Mouse (Mus musculus) MEL (cell line): ENCODE measurements around the gene Hlcs. TPM values are rescaled to one million over a fixed set of nuclear protein-coding genes. Genes with fewer than 3 reads are reported as not detected.
"Not testable (repeated sequence)": the region's sequence is repeated elsewhere in the genome, so short reads cannot be mapped to it uniquely, and the experiment has no call there.

Experiments used
- DNase-seq: peaks from one replicate; pipeline ENCODE4 v3.0.0; 2011; ENCODE audit warnings: low read depth, low spot score
- H3K27ac ChIP-seq: 2 replicates; pipeline ENCODE4 v1.5.1; 2012; ENCODE audit warnings: low read depth, mild to moderate bottlenecking, control low read depth, low read length, moderate library complexity; ENCODE audit not compliant: control insufficient read depth
- H3K27me3 ChIP-seq, 2 experiments: fragments of 150-350 bp in 1 of 2; sonication (generic) in 1 of 2; 2 replicates each; pipeline ENCODE4 v1.6.1; 2012; ENCODE audit warnings: low read length in 2 of 2, mild to moderate bottlenecking in 2 of 2, improper control_type of control experiment in 1 of 2, moderate library complexity in 1 of 2; ENCODE audit not compliant: insufficient read depth in 2 of 2, control insufficient read depth in 1 of 2
- H3K36me3 ChIP-seq, 2 experiments: 2 replicates each; pipeline ENCODE4 v1.6.1; 2012 to 2014; ENCODE audit warnings: low read length in 2 of 2, improper control_type of control experiment in 1 of 2, inconsistent platforms in 1 of 2, mild to moderate bottlenecking in 1 of 2; ENCODE audit not compliant: insufficient read depth in 2 of 2, control insufficient read depth in 1 of 2
- H3K4me1 ChIP-seq, 2 experiments: fragments of 150-350 bp in 1 of 2; sonication (generic) in 1 of 2; 2 replicates each; pipeline ENCODE4 v1.6.1; 2012; ENCODE audit warnings: low read length in 2 of 2, improper control_type of control experiment in 1 of 2, mild to moderate bottlenecking in 1 of 2; ENCODE audit not compliant: insufficient read depth in 2 of 2, control insufficient read depth in 1 of 2
- H3K4me3 ChIP-seq, 2 experiments: fragments of 150-350 bp in 1 of 2; sonication (generic) in 1 of 2; 2 replicates each; pipeline ENCODE4 v1.5.1; 2012; ENCODE audit warnings: low read depth in 2 of 2, low read length in 2 of 2, mild to moderate bottlenecking in 2 of 2, moderate library complexity in 2 of 2, control low read depth in 1 of 2, improper control_type of control experiment in 1 of 2; ENCODE audit not compliant: control insufficient read depth in 1 of 2, insufficient read depth in 1 of 2
- H3K79me2 ChIP-seq: 2 replicates; pipeline ENCODE4 v1.6.1; 2012; ENCODE audit warnings: mild to moderate bottlenecking, low read length, moderate library complexity; ENCODE audit not compliant: control insufficient read depth, poor library complexity, insufficient read depth
- H3K9ac ChIP-seq: 2 replicates; pipeline ENCODE4 v1.6.1; 2012; ENCODE audit warnings: low read depth, mild to moderate bottlenecking, control low read depth, low read length, moderate library complexity; ENCODE audit not compliant: control insufficient read depth, poor library complexity, severe bottlenecking
- H3K9me3 ChIP-seq: fragments of 150-350 bp; sonication (generic); replicated peaks from 2 replicates; pipeline ENCODE4 v1.6.1; 2012; ENCODE audit warnings: mild to moderate bottlenecking, low read length, improper control_type of control experiment, moderate library complexity; ENCODE audit not compliant: insufficient read depth
- CHD1 ChIP-seq: IDR thresholded peaks from 2 replicates; pipeline ENCODE4 v1.6.1; 2012; ENCODE audit warnings: low read depth, mild to moderate bottlenecking, inconsistent platforms, low read length, improper control_type of control experiment
- CHD2 ChIP-seq: IDR thresholded peaks from 2 replicates; pipeline ENCODE4 v1.6.1; 2011; ENCODE audit warnings: low read length, improper control_type of control experiment
- CTCF ChIP-seq, 3 experiments: IDR thresholded peaks in 2 of 3; conservative IDR thresholded peaks in 1 of 3; 2 replicates each; pipeline ENCODE4 v1.5.1; 2011 to 2012; ENCODE audit warnings: low read length in 3 of 3, low read depth in 2 of 3, mild to moderate bottlenecking in 2 of 3, improper control_type of control experiment in 1 of 3, inconsistent platforms in 1 of 3, mixed read lengths in 1 of 3, moderate library complexity in 1 of 3; ENCODE audit not compliant: control insufficient read depth in 1 of 3, insufficient read depth in 1 of 3, poor library complexity in 1 of 3, severe bottlenecking in 1 of 3
- ELF1 ChIP-seq: IDR thresholded peaks from 2 replicates; pipeline ENCODE4 v1.6.1; 2014; ENCODE audit warnings: low read depth, mild to moderate bottlenecking, inconsistent platforms, low read length, improper control_type of control experiment, moderate library complexity
- ETS1 ChIP-seq: IDR thresholded peaks from 2 replicates; pipeline ENCODE4 v1.6.1; 2012; ENCODE audit warnings: low read depth, mild to moderate bottlenecking, inconsistent platforms, low read length, improper control_type of control experiment, moderate library complexity
- GATA1 ChIP-seq: IDR thresholded peaks from 2 replicates; pipeline ENCODE4 v1.6.1; 2011; ENCODE audit warnings: low read depth, low read length, improper control_type of control experiment
- HCFC1 ChIP-seq: IDR thresholded peaks from 2 replicates; pipeline ENCODE4 v1.6.1; 2012; ENCODE audit warnings: low read depth, mild to moderate bottlenecking, inconsistent platforms, low read length, improper control_type of control experiment, moderate library complexity
- JUND ChIP-seq: IDR thresholded peaks from 2 replicates; pipeline ENCODE4 v1.6.1; 2011; ENCODE audit warnings: low read depth, mild to moderate bottlenecking, improper control_type of control experiment, low read length
- MAFK ChIP-seq: IDR thresholded peaks from 2 replicates; pipeline ENCODE4 v1.6.1; 2011; ENCODE audit warnings: low read depth, mild to moderate bottlenecking, low read length, improper control_type of control experiment, borderline replicate concordance
- MXI1 ChIP-seq: IDR thresholded peaks from 2 replicates; pipeline ENCODE4 v1.6.1; 2011; ENCODE audit warnings: mild to moderate bottlenecking, low read depth, low read length, improper control_type of control experiment
- MYC ChIP-seq: IDR thresholded peaks from 2 replicates; pipeline ENCODE4 v1.6.1; 2011; ENCODE audit warnings: low read depth, mild to moderate bottlenecking, low read length, improper control_type of control experiment, moderate library complexity
- NRF1 ChIP-seq: IDR thresholded peaks from 2 replicates; pipeline ENCODE4 v1.6.1; 2014; ENCODE audit warnings: low read depth, mild to moderate bottlenecking, inconsistent platforms, low read length, improper control_type of control experiment, moderate library complexity; ENCODE audit not compliant: poor library complexity, insufficient read depth, severe bottlenecking
- SIN3A ChIP-seq: IDR thresholded peaks from 2 replicates; pipeline ENCODE4 v1.6.1; 2012; ENCODE audit warnings: low read length, improper control_type of control experiment, inconsistent platforms
- SMC3 ChIP-seq: IDR thresholded peaks from 2 replicates; pipeline ENCODE4 v1.6.1; 2011; ENCODE audit warnings: low read depth, low read length, improper control_type of control experiment
- TBP ChIP-seq: IDR thresholded peaks from 2 replicates; pipeline ENCODE4 v1.8.0; 2011; ENCODE audit warnings: low read depth, low read length, improper control_type of control experiment
- USF1 ChIP-seq: IDR thresholded peaks from 2 replicates; pipeline ENCODE4 v1.6.1; 2014; ENCODE audit warnings: low read depth, mild to moderate bottlenecking, inconsistent platforms, low read length, improper control_type of control experiment, moderate library complexity
- ZC3H11A ChIP-seq: IDR thresholded peaks from 2 replicates; pipeline ENCODE4 v1.6.1; 2012; ENCODE audit warnings: low read depth, mild to moderate bottlenecking, inconsistent platforms, low read length, improper control_type of control experiment
- polyA plus RNA-seq, 2 experiments: library from polyadenylated mRNA; stranded (reverse) in 1 of 2; unstranded in 1 of 2; fragments of >175 nt in 1 of 2; fragments of >200 nt in 1 of 2; gene quantifications; 2 replicates each; pipeline versions ENCODE4 v1.2.1 to v1.2.4; 2012; ENCODE audit warnings: low replicate concordance in 2 of 2, low read depth in 1 of 2; ENCODE audit not compliant: insufficient read length in 2 of 2, insufficient read depth in 1 of 2, missing spikeins in 1 of 2
- total RNA-seq: library from RNA; depleted of rRNA; stranded (reverse); fragments of 300-350 nt; gene quantifications from 2 replicates; pipeline ENCODE4 v1.2.3, GENCODE M21; 2012

Hlcs gene
- total and polyA plus RNA-seq, 3 experiments, result 3.3 to 6.4 TPM; not detected in 1

GRCm38 (mm10) chr16:94347080-94347731, 33.8 kb upstream of the Hlcs start:
- H3K9ac ChIP-seq, result no peak overlapping the region
- TF ChIP-seq TBP (no peak), ZC3H11A (no peak), JUND (no peak), CHD1 (no peak), SMC3 (no peak), ELF1 (no peak), CHD2 (no peak), USF1 (no peak)
- TF ChIP-seq, all 39 proteins: peak for 0
- Histone ChIP-seq H3K4me3 (no peak overlapping the region), H3K79me2 (no peaks in the 10 kb centered on the region), H3K27ac (no peak overlapping the region), H3K4me1 (no peaks in the 10 kb centered on the region), H3K9me3 (no peaks in the 10 kb centered on the region), H3K36me3 (no peaks in the 10 kb centered on the region), H3K27me3 (peaks cover 0 to 5% of the 10 kb centered on the region in 2 experiments; a peak in 2 of 4 replicates)
- no peak for DNase-seq

GRCm38 (mm10) chr16:94345733-94346132, 32.4 kb upstream of the Hlcs start:
- Histone ChIP-seq H3K36me3 (no peaks in the 10 kb centered on the region), H3K27ac (no peak overlapping the region), H3K4me1 (no peaks in the 10 kb centered on the region), H3K9me3 (no peaks in the 10 kb centered on the region)
- DNase-seq, result no peak
- no peak for TF ChIP-seq GATA1
- TF ChIP-seq MAFK, result peak; percentile 14; the same call in 1 of the 2 replicates
- TF ChIP-seq, all 39 proteins: peak for 1
- no peak overlapping the region for H3K4me3 ChIP-seq
- H3K79me2 ChIP-seq, result no peaks in the 10 kb centered on the region
- peaks cover 0 to 5% of the 10 kb centered on the region in 2 experiments; a peak in 2 of 4 replicates for H3K27me3 ChIP-seq
- H3K9ac ChIP-seq, result no peak overlapping the region

- peak; percentile 84 for DNase-seq
- TF ChIP-seq MYC (0 out of 2 replicates have a peak, but pooled peaks have one; percentile 24), HCFC1 (peak; percentile 66), ETS1 (peak; percentile 86), NRF1 (peak; percentile 31; the same call in 1 of the 2 replicates), CTCF (IDR thresholded peaks at IDR 0.05 in 2 of 3, conservative IDR thresholded peaks at IDR 0.05 in 1 of 3; ENCODE audit: control insufficient read depth in 1 of 3, insufficient read depth in 1 of 3, low read depth in 2 of 3, low read length in 3 of 3, poor library complexity in 1 of 3, severe bottlenecking in 1 of 3) (peak in 2 of 3 experiments; percentile 22 to 33; a peak in 4 of 6 replicates), SIN3A (peak; percentile 77), SMC3 (peak; percentile 31), MXI1 (peak; percentile 66)
These were observed 26.1 kb upstream of the Hlcs start for GRCm38 (mm10) chr16:94339164-94340160.

More at GRCm38 (mm10) chr16:94339164-94340160, 26.1 kb upstream of the Hlcs start:
- not testable (repeated sequence) for H3K36me3 ChIP-seq, H3K9me3 ChIP-seq, H3K79me2 ChIP-seq, H3K27me3 ChIP-seq
- Histone ChIP-seq H3K9ac (peak overlapping the region; percentile 57), H3K27ac (peak overlapping the region; percentile 55; the same call in 1 of the 2 replicates), H3K4me3 (peak overlapping the region; percentile 70 to 76), H3K4me1 (peaks cover 0 to 18% of the 10 kb centered on the region in 2 experiments; a peak in 2 of 4 replicates)
